Mouse (Mus musculus) inflammation-experienced regulatory T-cells, adult 16 weeks (primary cell): ENCODE measurements around the gene Cenpj. TPM values are rescaled to one million over a fixed set of nuclear protein-coding genes. Genes with fewer than 3 reads are reported as not detected.

Experiments
- polyA plus RNA-seq: library from polyadenylated mRNA; unstranded; fragments of 100-300 nt; shearing (Covaris generic); gene quantifications from one replicate; pipeline ENCODE4 v1.2.1, GENCODE M21; 2017

Cenpj gene
- polyA plus RNA-seq = 12.5 TPM

DNA sequence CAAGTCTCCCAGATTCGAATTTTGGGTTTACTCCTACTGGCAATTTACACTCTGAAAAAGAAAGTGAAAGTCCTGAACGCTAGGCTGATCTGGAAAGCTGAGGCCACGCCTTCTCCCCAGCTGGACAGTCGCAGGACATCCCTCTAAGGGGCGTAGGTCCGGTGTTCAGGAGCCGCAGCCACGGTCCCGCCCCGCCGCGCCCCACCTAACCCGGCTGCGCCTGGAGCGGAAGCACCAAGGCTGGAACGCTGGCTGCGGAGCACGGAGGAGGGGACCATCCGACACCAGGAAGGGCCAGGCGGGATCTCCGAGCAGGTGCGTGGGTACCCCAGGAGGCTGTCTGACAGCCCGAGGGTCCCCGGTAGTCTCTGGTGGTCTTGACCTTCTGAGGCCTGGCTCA, at the start of gene Cenpj, which contains the start of gene Parp4:
Gene Cenpj, minus strand, starts transcription at position 10 of the 400 bp plus-strand sequence.
Gene Parp4, plus strand, starts transcription at position 204 of the 400 bp plus-strand sequence.

Other genes starting within 250 kb of the Cenpj start
- not detected for gene Atp12a, start 210.4 kb downstream of the Cenpj start, polyA plus RNA-seq
- gene Rnf17, start 172.8 kb downstream of the Cenpj start, polyA plus RNA-seq = 1.5 TPM
- gene Parp4, start 194 bp upstream of the Cenpj start, polyA plus RNA-seq = 18.7 TPM
- gene Mphosph8, start 92.8 kb upstream of the Cenpj start, polyA plus RNA-seq = 60.9 TPM
- gene Pspc1, start 202.9 kb upstream of the Cenpj start, polyA plus RNA-seq = 24.2 TPM
- 54.5 TPM for gene Zmym5, start 236.3 kb upstream of the Cenpj start, polyA plus RNA-seq